Comparison of ENCODE assay signal across 9 mouse cellular contexts in the genomic region with DNA sequence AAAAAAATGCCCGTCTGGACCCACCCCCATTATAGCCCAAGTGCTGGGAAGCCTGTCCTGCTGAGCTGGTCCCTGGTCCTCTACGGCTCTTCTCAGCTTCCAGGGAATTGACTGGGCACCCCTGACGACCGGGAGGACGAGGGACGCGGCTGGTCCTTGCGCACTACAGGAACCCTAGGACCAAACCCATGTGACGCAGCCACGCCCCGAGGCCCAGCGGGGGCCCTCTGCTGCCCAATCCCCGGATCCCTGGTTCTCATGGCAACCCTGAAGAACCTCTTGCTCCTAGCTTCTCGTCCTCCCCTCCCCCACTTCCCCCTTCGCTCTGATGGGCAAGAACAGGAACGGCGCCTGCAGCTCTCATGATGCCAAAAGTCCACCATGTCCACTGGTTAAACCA. TPM values are rescaled to one million over a fixed set of nuclear protein-coding genes. Genes with fewer than 3 reads are reported as not detected.
DNase-seq lines count a peak whose midpoint lies in the region; ATAC-seq and TF ChIP-seq lines count a peak whose summit lies in the region.
"Had no signal": no experiment of that assay in that cellular context is flagged by ENCODE, and none has a peak within 500 bp of the region (broad histone marks: within the 10 kb centered on the region; RNA-seq: fewer than 3 reads in every experiment).

No protein-coding gene starts in this region.

- intact Hi-C loops in gastrocnemius, postnatal 36 days (cut with DNase I), result loop anchor here (5.0 kb wide), 1 partner anchor 336 kb away; no protein-coding TSS in a partner anchor

- no peak overlapping the region for H3K27ac ChIP-seq in kidney, embryonic 15.5 days
- no peak overlapping the region for H3K27ac ChIP-seq in kidney, adult 2 months (ENCODE audit: insufficient read depth, low read depth, low read length)
- peak overlapping the region; percentile 80 for H3K27ac ChIP-seq in hindbrain, embryonic 15.5 days (replicated peaks)
- H3K27ac ChIP-seq in limb, embryonic 13.5 days, result no peak overlapping the region
- H3K27ac ChIP-seq in stomach, embryonic 14.5 days (ENCODE audit: low read length), result no peak overlapping the region

- H3K9me3 ChIP-seq in kidney, embryonic 15.5 days (replicated peaks), result peaks cover 46% of the 10 kb centered on the region
- peaks cover 7% of the 10 kb centered on the region; the same call in 1 of the 2 replicates for H3K9me3 ChIP-seq in hindbrain, embryonic 15.5 days
- H3K9me3 ChIP-seq in limb, embryonic 13.5 days, result peaks cover 68% of the 10 kb centered on the region
- peaks cover 58% of the 10 kb centered on the region for H3K9me3 ChIP-seq in stomach, embryonic 14.5 days (ENCODE audit: control insufficient read depth, low read depth, low read length)

- H3K36me3 ChIP-seq in kidney, embryonic 15.5 days, result peaks cover 74% of the 10 kb centered on the region
- H3K36me3 ChIP-seq in kidney, adult 2 months (ENCODE audit: control insufficient read depth, insufficient read depth, low read length), result no peaks in the 10 kb centered on the region
- H3K36me3 ChIP-seq in hindbrain, embryonic 15.5 days, result no peaks in the 10 kb centered on the region
- peaks cover 89% of the 10 kb centered on the region for H3K36me3 ChIP-seq in limb, embryonic 13.5 days
- peaks cover 34% of the 10 kb centered on the region; the same call in 1 of the 2 replicates for H3K36me3 ChIP-seq in stomach, embryonic 14.5 days (ENCODE audit: control insufficient read depth, insufficient read depth, low read length)

- TF ChIP-seq POLR2A in kidney, adult 2 months (IDR thresholded peaks at IDR 0.05; ENCODE audit: low read depth, low read length), result no peak

- H3K4me2 ChIP-seq in kidney, embryonic 15.5 days, result peak overlapping the region; percentile 57
- peak overlapping the region; percentile 54 for H3K4me2 ChIP-seq in hindbrain, embryonic 15.5 days
- H3K4me2 ChIP-seq in limb, embryonic 13.5 days (replicated peaks), result peak overlapping the region; percentile 62
- H3K4me2 ChIP-seq in stomach, embryonic 14.5 days (replicated peaks; ENCODE audit: low read depth, low read length), result peak overlapping the region; percentile 36; the same call in 1 of the 2 replicates

- WGBS in kidney, embryonic 15.5 days, result 56% methylated on average over 17 of the region's 17 CpGs
- 54% methylated on average over 17 of the region's 17 CpGs for WGBS in kidney, adult 2 months
- WGBS in hindbrain, embryonic 15.5 days, result 61% methylated on average over 17 of the region's 17 CpGs
- WGBS in limb, embryonic 13.5 days, result 58% methylated on average over 17 of the region's 17 CpGs
- 59% methylated on average over 17 of the region's 17 CpGs for WGBS in stomach, embryonic 14.5 days

- peaks cover 95% of the 10 kb centered on the region for H3K27me3 ChIP-seq in kidney, embryonic 15.5 days
- no peaks in the 10 kb centered on the region for H3K27me3 ChIP-seq in kidney, adult 2 months (replicated peaks; ENCODE audit: control insufficient read depth, insufficient read depth, low read length)
- peaks cover 46% of the 10 kb centered on the region for H3K27me3 ChIP-seq in hindbrain, embryonic 15.5 days
- peaks cover 95% of the 10 kb centered on the region for H3K27me3 ChIP-seq in limb, embryonic 13.5 days
- peaks cover 62% of the 10 kb centered on the region for H3K27me3 ChIP-seq in stomach, embryonic 14.5 days (ENCODE audit: control insufficient read depth, insufficient read depth, low read length)
- H3K27me3 ChIP-seq: Patski had no signal

- no peak overlapping the region for H3K9ac ChIP-seq in kidney, embryonic 15.5 days
- H3K9ac ChIP-seq in hindbrain, embryonic 15.5 days, result peak overlapping the region; percentile 25
- H3K9ac ChIP-seq in limb, embryonic 13.5 days, result no peak overlapping the region
- no peak overlapping the region for H3K9ac ChIP-seq in stomach, embryonic 14.5 days (replicated peaks; ENCODE audit: low read depth, low read length)

- ATAC-seq in kidney, embryonic 15.5 days (replicated peaks; ENCODE audit: low FRiP score), result peak; percentile 41
- peak; percentile 59 for ATAC-seq in hindbrain, embryonic 15.5 days (ENCODE audit: low FRiP score, low read depth)
- ATAC-seq in limb, embryonic 13.5 days (ENCODE audit: low FRiP score, low read depth), result no peak
- ATAC-seq in stomach, embryonic 14.5 days (ENCODE audit: insufficient number of reproducible peaks, insufficient read depth, low FRiP score, low read depth), result 0 out of 2 replicates have a peak, but pooled peaks have one; percentile 7

- peak overlapping the region; percentile 25 for H3K4me3 ChIP-seq in kidney, embryonic 15.5 days (replicated peaks)
- no peak overlapping the region for H3K4me3 ChIP-seq in kidney, adult 2 months (ENCODE audit: insufficient read depth, low read depth, low read length)
- H3K4me3 ChIP-seq in hindbrain, embryonic 15.5 days, result peak overlapping the region; percentile 45
- H3K4me3 ChIP-seq in limb, embryonic 13.5 days, result peak overlapping the region; percentile 30
- H3K4me3 ChIP-seq in stomach, embryonic 14.5 days (ENCODE audit: low read depth, low read length), result no peak overlapping the region; the same call in 1 of the 2 replicates

- DNase-seq in kidney, adult 2 months, result no peak
- DNase-seq in cerebellum, postnatal 36 days, result peak; percentile 47 to 58
- DNase-seq in gastrocnemius, postnatal 36 days, result no peak
- DNase-seq in ovary, postnatal 14 days (ENCODE audit: low spot score), result no peak

- TF ChIP-seq CTCF in kidney, adult 2 months (conservative IDR thresholded peaks at IDR 0.05; ENCODE audit: insufficient read depth, insufficient read length, low read depth, low read length), result no peak

- peaks cover 8% of the 10 kb centered on the region for H3K4me1 ChIP-seq in kidney, embryonic 15.5 days
- H3K4me1 ChIP-seq in kidney, adult 2 months (ENCODE audit: control insufficient read depth, insufficient read depth, low read length), result no peaks in the 10 kb centered on the region
- 0 out of 2 replicates have a peak, but pooled peaks cover 4% of the 10 kb centered on the region for H3K4me1 ChIP-seq in hindbrain, embryonic 15.5 days (replicated peaks)
- H3K4me1 ChIP-seq in limb, embryonic 13.5 days, result 0 out of 2 replicates have a peak, but pooled peaks cover 3% of the 10 kb centered on the region
- no peaks in the 10 kb centered on the region for H3K4me1 ChIP-seq in stomach, embryonic 14.5 days (ENCODE audit: control insufficient read depth, insufficient read depth, low read length)

RNA-seq across cellular contexts. Expression of a gene that starts 11.8 kb away (rescaled TPM):
- polyA plus RNA-seq in kidney, embryonic 15.5 days (2015; fragmentation: Nextera tagmentation; extraction: Ambion mirVana), result 390 and 413 TPM in 2 replicates
- polyA plus RNA-seq in kidney, adult 2 months (2012; rRNA removed), result 20.5 and 20.6 TPM in 2 replicates
- 87.1 and 94.7 TPM in 2 replicates for polyA plus RNA-seq in hindbrain, embryonic 15.5 days (2015; fragmentation: Nextera tagmentation; extraction: Ambion mirVana)
- polyA plus RNA-seq in limb, embryonic 13.5 days (2015; fragmentation: Nextera tagmentation; extraction: Ambion mirVana), result 539 and 614 TPM in 2 replicates
- 340 and 380 TPM in 2 replicates for polyA plus RNA-seq in stomach, embryonic 14.5 days (2014; fragmentation: Nextera tagmentation; extraction: Ambion mirVana)
- 10 to 100 TPM; 47.5 to 62.4 TPM for total RNA-seq in gastrocnemius, postnatal 36 days (2021)

Comparison
In these comparisons a context has a peak if more than half of its experiments do, and no peak if none do; other contexts are left out.
1. H3K4me3 ChIP-seq: peak in kidney, embryonic 15.5 days (single experiment), hindbrain, embryonic 15.5 days (single experiment) and limb, embryonic 13.5 days (single experiment); none in kidney, adult 2 months (single experiment) and stomach, embryonic 14.5 days (single experiment).
2. DNase-seq: peak in cerebellum, postnatal 36 days (2 of 2); none in kidney, adult 2 months (single experiment), gastrocnemius, postnatal 36 days (0 of 2) and ovary, postnatal 14 days (single experiment).
3. Peak in every context shown above with its lines, with median percentiles within 50 percentile points of each other: H3K4me2 ChIP-seq.